Mouse (Mus musculus) forebrain, embryonic 13.5 days (tissue): ENCODE data around the gene Tnrc6c. TPM values are rescaled to one million over a fixed set of nuclear protein-coding genes. Genes with fewer than 3 reads are reported as not detected.
A peak's percentile ranks its signal among the peaks of the same experiment; 100 is the strongest.

ENCODE experiments used
- ATAC-seq: fragments of 200-750 bp; cut with Nextera tagmentation; 2 replicates; pipeline ENCODE4 v1.8.0; 2017
- H3K27ac ChIP-seq: fragments of 300-500 bp; sonication (generic); 2 replicates; pipeline ENCODE4 v1.5.1; 2015; ENCODE audit warnings: inconsistent platforms, mild to moderate bottlenecking, moderate library complexity
- H3K27me3 ChIP-seq: fragments of 300-500 bp; sonication (generic); 2 replicates; pipeline ENCODE4 v1.6.1; 2015; ENCODE audit warnings: mild to moderate bottlenecking, inconsistent platforms
- H3K36me3 ChIP-seq: fragments of 300-500 bp; sonication (generic); 2 replicates; pipeline ENCODE4 v1.6.1; 2015; ENCODE audit warnings: mild to moderate bottlenecking, inconsistent platforms; ENCODE audit not compliant: poor library complexity, severe bottlenecking
- H3K4me1 ChIP-seq: fragments of 300-500 bp; sonication (generic); 2 replicates; pipeline ENCODE4 v1.6.1; 2015; ENCODE audit warnings: inconsistent platforms
- H3K4me2 ChIP-seq: fragments of 300-500 bp; sonication (generic); 2 replicates; pipeline ENCODE4 v1.6.1; 2015; ENCODE audit warnings: inconsistent platforms, mild to moderate bottlenecking, moderate library complexity
- H3K4me3 ChIP-seq: fragments of 300-500 bp; sonication (generic); 2 replicates; pipeline ENCODE4 v1.5.1; 2015; ENCODE audit warnings: mild to moderate bottlenecking, inconsistent platforms
- H3K9ac ChIP-seq: fragments of 300-500 bp; sonication (generic); 2 replicates; pipeline ENCODE4 v1.6.1; 2015; ENCODE audit warnings: mild to moderate bottlenecking, inconsistent platforms
- H3K9me3 ChIP-seq: fragments of 300-500 bp; sonication (generic); replicated peaks from 2 replicates; pipeline ENCODE4 v1.6.1; 2016; ENCODE audit warnings: inconsistent platforms
- WGBS: fragments of 180-500 bp; shearing (Covaris S2); methylation state at CpG from one replicate; pipeline ENCODE4 v1.1.7; 2015; 5-methylcytosine and 5-hydroxymethylcytosine counted together
- polyA plus RNA-seq: library from polyadenylated mRNA; unstranded; fragments of >200 nt; fragmentation: Nextera tagmentation; extraction: Ambion mirVana; gene quantifications from 2 replicates; pipeline ENCODE4 v1.2.1, GENCODE M21; 2015

Gene Tnrc6c
- polyA plus RNA-seq, 1 experiment from 2014 or later: 23.7 TPM

- no peak overlapping the region; the same call in 1 of the 2 replicates for H3K4me3 ChIP-seq
These were observed 4.9 kb downstream of the Tnrc6c start for GRCm38 (mm10) chr11:117658974-117659373.

GRCm38 (mm10) chr11:117663036-117663809 lies 9.1 kb downstream of the Tnrc6c start:
- Histone ChIP-seq H3K4me2 (no peak overlapping the region), H3K36me3 (no peaks in the 10 kb centered on the region), H3K27ac (no peak overlapping the region), H3K9me3 (no peaks in the 10 kb centered on the region), H3K4me1 (peaks cover 57% of the 10 kb centered on the region), H3K27me3 (no peaks in the 10 kb centered on the region), H3K9ac (no peak overlapping the region), H3K4me3 (no peak overlapping the region)
- 83% methylated on average over 4 of the region's 4 CpGs for WGBS
- no peak for ATAC-seq

More at GRCm38 (mm10) chr11:117658974-117659373, 4.9 kb downstream of the Tnrc6c start:
- H3K9ac ChIP-seq: 0 out of 2 replicates have a peak overlapping the region, but pooled peaks have one; percentile 13
- no peak for ATAC-seq
- H3K9me3 ChIP-seq: no peaks in the 10 kb centered on the region
- peak overlapping the region; percentile 33 for H3K4me2 ChIP-seq
- H3K4me1 ChIP-seq: peaks cover 46% of the 10 kb centered on the region
- WGBS: 34% methylated on average over 4 of the region's 4 CpGs
- H3K27me3 ChIP-seq: no peaks in the 10 kb centered on the region
- no peaks in the 10 kb centered on the region for H3K36me3 ChIP-seq
- peak overlapping the region; percentile 6; the same call in 1 of the 2 replicates for H3K27ac ChIP-seq

GRCm38 (mm10) chr11:117663810-117664139 lies 9.7 kb downstream of the Tnrc6c start:
- H3K4me1 ChIP-seq: peaks cover 56% of the 10 kb centered on the region
- no peaks in the 10 kb centered on the region for H3K27me3 ChIP-seq
- no peak overlapping the region for H3K4me3 ChIP-seq
- no peak for ATAC-seq
- H3K9ac ChIP-seq: no peak overlapping the region
- H3K9me3 ChIP-seq: no peaks in the 10 kb centered on the region
- H3K36me3 ChIP-seq: no peaks in the 10 kb centered on the region
- H3K4me2 ChIP-seq: no peak overlapping the region
- no peak overlapping the region for H3K27ac ChIP-seq

GRCm38 (mm10) chr11:117665189-117665588 lies 11.1 kb downstream of the Tnrc6c start:
- Histone ChIP-seq H3K27me3 (no peaks in the 10 kb centered on the region), H3K4me3 (no peak overlapping the region), H3K27ac (no peak overlapping the region), H3K4me1 (peaks cover 44% of the 10 kb centered on the region), H3K9ac (no peak overlapping the region), H3K9me3 (no peaks in the 10 kb centered on the region), H3K36me3 (no peaks in the 10 kb centered on the region), H3K4me2 (no peak overlapping the region)
- 25% methylated on average over 3 of the region's 3 CpGs for WGBS
- no peak for ATAC-seq

GRCm38 (mm10) chr11:117666563-117666962 lies 12.5 kb downstream of the Tnrc6c start:
- H3K4me1 ChIP-seq: peaks cover 37% of the 10 kb centered on the region

GRCm38 (mm10) chr11:117667152-117667551 lies 13.1 kb downstream of the Tnrc6c start:
- 87% methylated on average over 5 of the region's 5 CpGs for WGBS
- Histone ChIP-seq H3K36me3 (no peaks in the 10 kb centered on the region), H3K27me3 (no peaks in the 10 kb centered on the region), H3K27ac (no peak overlapping the region), H3K9ac (no peak overlapping the region), H3K4me3 (no peak overlapping the region), H3K9me3 (no peaks in the 10 kb centered on the region), H3K4me1 (peaks cover 37% of the 10 kb centered on the region), H3K4me2 (no peak overlapping the region)
- no peak for ATAC-seq

More at GRCm38 (mm10) chr11:117666563-117666962, 12.5 kb downstream of the Tnrc6c start:
- ATAC-seq: no peak
- H3K9me3 ChIP-seq: no peaks in the 10 kb centered on the region
- H3K36me3 ChIP-seq: no peaks in the 10 kb centered on the region
- no peaks in the 10 kb centered on the region for H3K27me3 ChIP-seq
- H3K4me3 ChIP-seq: no peak overlapping the region
- H3K4me2 ChIP-seq: no peak overlapping the region
- no peak overlapping the region for H3K9ac ChIP-seq
- H3K27ac ChIP-seq: no peak overlapping the region

- no peak for ATAC-seq
- H3K27me3 ChIP-seq: no peaks in the 10 kb centered on the region
- H3K27ac ChIP-seq: no peak overlapping the region; the same call in 1 of the 2 replicates
- H3K9ac ChIP-seq: no peak overlapping the region
- no peaks in the 10 kb centered on the region for H3K36me3 ChIP-seq
- no peak overlapping the region for H3K4me3 ChIP-seq
- H3K4me2 ChIP-seq: no peak overlapping the region
- H3K9me3 ChIP-seq: no peaks in the 10 kb centered on the region
- 58% methylated on average over 5 of the region's 5 CpGs for WGBS
- peaks cover 37% of the 10 kb centered on the region for H3K4me1 ChIP-seq
These were observed 13.7 kb downstream of the Tnrc6c start for GRCm38 (mm10) chr11:117667825-117668224.

GRCm38 (mm10) chr11:117671626-117672025 lies 17.5 kb downstream of the Tnrc6c start:
- Histone ChIP-seq H3K27me3 (no peaks in the 10 kb centered on the region), H3K9ac (no peak overlapping the region), H3K4me2 (no peak overlapping the region), H3K4me3 (no peak overlapping the region), H3K9me3 (no peaks in the 10 kb centered on the region), H3K27ac (no peak overlapping the region), H3K4me1 (peaks cover 30% of the 10 kb centered on the region), H3K36me3 (no peaks in the 10 kb centered on the region)
- WGBS: 86% methylated on average over 5 of the region's 5 CpGs
- no peak for ATAC-seq

- Histone ChIP-seq H3K27ac (no peak overlapping the region), H3K4me2 (no peak overlapping the region), H3K36me3 (no peaks in the 10 kb centered on the region), H3K4me3 (no peak overlapping the region), H3K4me1 (peaks cover 20% of the 10 kb centered on the region), H3K9ac (no peak overlapping the region), H3K27me3 (no peaks in the 10 kb centered on the region), H3K9me3 (no peaks in the 10 kb centered on the region)
- ATAC-seq: no peak
- 97% methylated on average over 1 of the region's 1 CpGs for WGBS
These were observed 20.4 kb downstream of the Tnrc6c start for GRCm38 (mm10) chr11:117674531-117674930.

GRCm38 (mm10) chr11:117676649-117677048 lies 22.6 kb downstream of the Tnrc6c start:
- ATAC-seq: no peak
- Histone ChIP-seq H3K9ac (no peak overlapping the region), H3K9me3 (no peaks in the 10 kb centered on the region), H3K27ac (no peak overlapping the region), H3K36me3 (no peaks in the 10 kb centered on the region), H3K4me2 (no peak overlapping the region), H3K27me3 (no peaks in the 10 kb centered on the region), H3K4me1 (peaks cover 31% of the 10 kb centered on the region), H3K4me3 (no peak overlapping the region)
- WGBS: 3% methylated on average over 2 of the region's 2 CpGs

- WGBS: 64% methylated on average over 3 of the region's 3 CpGs
- no peak overlapping the region for H3K9ac ChIP-seq
- no peaks in the 10 kb centered on the region for H3K36me3 ChIP-seq
- ATAC-seq: no peak
- no peaks in the 10 kb centered on the region for H3K9me3 ChIP-seq
- peaks cover 31% of the 10 kb centered on the region for H3K4me1 ChIP-seq
- H3K4me2 ChIP-seq: no peak overlapping the region
- no peak overlapping the region for H3K4me3 ChIP-seq
- no peaks in the 10 kb centered on the region for H3K27me3 ChIP-seq
- no peak overlapping the region for H3K27ac ChIP-seq
These were observed 23.0 kb downstream of the Tnrc6c start for GRCm38 (mm10) chr11:117677111-117677510.

- Histone ChIP-seq H3K4me2 (no peak overlapping the region), H3K9me3 (no peaks in the 10 kb centered on the region), H3K27ac (no peak overlapping the region), H3K9ac (no peak overlapping the region), H3K36me3 (no peaks in the 10 kb centered on the region), H3K27me3 (no peaks in the 10 kb centered on the region), H3K4me1 (peaks cover 31% of the 10 kb centered on the region), H3K4me3 (no peak overlapping the region)
- WGBS: 93% methylated on average over 3 of the region's 3 CpGs
- ATAC-seq: no peak
These were observed 23.5 kb downstream of the Tnrc6c start for GRCm38 (mm10) chr11:117677594-117677993.

GRCm38 (mm10) chr11:117678155-117678554 lies 24.1 kb downstream of the Tnrc6c start:
- Histone ChIP-seq H3K4me1 (peaks cover 31% of the 10 kb centered on the region), H3K36me3 (no peaks in the 10 kb centered on the region), H3K4me3 (no peak overlapping the region), H3K9me3 (no peaks in the 10 kb centered on the region), H3K4me2 (no peak overlapping the region), H3K27me3 (no peaks in the 10 kb centered on the region), H3K9ac (no peak overlapping the region), H3K27ac (no peak overlapping the region)
- no peak for ATAC-seq
- 93% methylated on average over 4 of the region's 4 CpGs for WGBS
